Mouse (Mus musculus): ENCODE measurements around the gene Anxa2.

- TF ChIP-seq CTCF (IDR thresholded peaks at IDR 0.05; ENCODE audit: low read depth) (no peak), EP300 (IDR thresholded peaks at IDR 0.05; ENCODE audit: low read depth) (no peak)
Observed at GRCm38 (mm10) chr9:69488510-69488909, 35.1 kb downstream of the Anxa2 start.

Measured in heart, postnatal 0 days (tissue).